Mouse (Mus musculus) frontal cortex, postnatal 14 days (tissue): ENCODE results near the gene Ccdc30.

Experiments
- DNase-seq, 2 experiments: peaks; one replicate each; pipeline ENCODE4 v3.0.0; 2022; ENCODE audit warnings: low spot score in 2 of 2

Ccdc30 gene

DNA sequence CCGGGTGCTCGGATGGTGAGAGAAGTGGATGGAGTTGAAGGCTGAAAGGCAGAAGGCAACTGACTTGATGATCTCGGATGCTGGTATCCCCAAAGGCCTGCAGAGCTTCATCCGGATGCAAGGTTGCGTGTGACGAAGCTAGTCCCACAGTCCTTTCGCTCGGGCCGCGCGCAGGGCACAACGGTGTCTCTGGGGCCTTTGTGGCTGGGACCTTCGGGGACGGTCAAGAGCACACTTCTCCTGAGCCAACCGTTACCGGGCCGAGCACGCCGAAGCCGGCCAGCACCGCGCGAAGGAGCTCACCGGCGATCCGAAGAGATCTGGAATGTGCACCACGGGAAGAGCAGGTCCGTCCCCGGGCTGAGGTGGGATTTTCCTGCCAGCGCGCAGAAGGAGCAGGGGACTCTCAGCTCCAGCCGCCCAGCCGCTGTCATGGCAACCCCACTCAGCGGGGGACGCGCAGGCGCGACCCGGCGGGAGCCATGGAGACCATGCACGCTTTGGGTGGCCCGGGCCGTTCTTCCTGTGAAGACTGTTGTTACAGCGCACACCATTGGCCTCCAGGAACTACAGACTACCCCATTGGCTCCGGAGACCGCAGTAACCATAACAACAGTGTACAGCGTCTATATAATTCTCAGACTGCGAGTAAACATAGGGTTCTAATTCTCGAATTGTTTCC is at the start of gene Ccdc30:
Gene Ccdc30, minus strand, starts transcription at position 450 of the 682 bp plus-strand sequence.
- DNase-seq, result peak; percentile 93

- no peak for DNase-seq
These were observed 48.6 kb upstream of the Ccdc30 start for GRCm38 (mm10) chr4:119463756-119464419.

DNA sequence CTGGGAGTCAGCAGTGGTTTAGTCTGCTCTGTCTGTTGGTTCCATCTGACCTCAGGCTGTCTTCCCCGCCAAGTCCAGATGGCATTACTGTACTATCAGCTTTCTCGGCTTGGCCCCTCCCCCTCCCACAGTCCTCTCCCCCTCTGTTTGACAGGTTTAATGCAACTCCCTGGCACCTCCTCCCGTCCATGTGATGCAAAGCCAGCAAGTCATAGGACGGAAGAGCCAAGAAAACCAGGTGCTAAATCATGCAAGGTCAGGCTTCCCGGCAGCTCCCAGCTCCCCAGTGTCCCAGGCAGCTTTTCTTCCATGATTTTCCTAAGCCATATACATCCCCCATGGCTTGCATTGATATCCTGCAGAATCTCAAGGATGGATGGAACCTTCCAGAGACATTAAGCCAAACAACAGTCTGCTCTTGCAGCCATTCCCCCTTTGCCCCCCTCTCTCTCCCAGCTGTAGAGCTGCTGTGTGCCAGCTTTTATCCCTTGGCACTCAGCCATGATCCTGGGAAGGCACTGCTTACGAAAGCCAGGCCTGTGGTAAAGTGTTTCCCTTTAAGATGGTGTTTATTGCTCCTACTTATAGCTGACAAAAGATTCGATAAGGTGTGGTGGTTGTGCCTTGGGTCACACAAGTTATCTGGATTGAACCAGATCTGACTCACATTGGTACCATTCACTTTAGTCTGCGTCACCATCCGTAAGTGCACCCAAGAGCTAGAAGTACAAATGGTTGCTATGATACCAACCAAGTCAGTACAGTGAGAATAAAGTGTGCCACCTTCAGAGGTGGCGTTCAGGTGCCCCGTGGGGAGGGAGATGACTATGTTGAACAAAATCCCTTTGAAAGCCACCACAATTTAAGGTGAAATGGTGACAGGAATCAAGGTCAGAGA is 47.8 kb upstream of the Ccdc30 start:
- DNase-seq, result peak; percentile 24

GRCm38 (mm10) chr4:119462457-119462856 is 47.1 kb upstream of the Ccdc30 start:
- DNase-seq, result no peak

GRCm38 (mm10) chr4:119460728-119461141 is 45.4 kb upstream of the Ccdc30 start:
- peak; percentile 74 to 79 for DNase-seq

GRCm38 (mm10) chr4:119460296-119460695 is 45.0 kb upstream of the Ccdc30 start:
- peak; percentile 37 to 39 for DNase-seq

GRCm38 (mm10) chr4:119453533-119453932 is 38.2 kb upstream of the Ccdc30 start:
- DNase-seq, result no peak

GRCm38 (mm10) chr4:119453128-119453527 is 37.8 kb upstream of the Ccdc30 start:
- no peak for DNase-seq

DNA sequence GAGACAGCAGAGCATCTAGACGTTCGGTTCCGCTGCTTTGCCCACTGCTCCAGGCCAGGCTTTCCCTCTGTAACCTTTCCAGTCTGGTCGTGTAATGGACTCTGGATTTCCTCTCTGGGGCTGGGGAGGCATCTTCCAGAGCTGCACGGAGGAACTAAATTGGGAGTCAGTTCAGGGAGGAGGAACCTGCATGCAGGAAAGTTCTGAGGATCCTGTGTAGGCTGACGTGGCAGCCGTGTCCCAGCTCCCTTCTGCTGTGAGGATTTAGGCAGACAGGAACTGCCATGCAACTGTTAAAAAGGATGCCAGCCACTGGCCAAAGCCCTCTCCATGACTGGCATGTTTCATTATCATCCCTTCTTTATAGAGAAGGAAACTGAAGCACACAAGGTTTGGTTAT is 35.1 kb upstream of the Ccdc30 start:
- no peak for DNase-seq

- DNase-seq, result no peak
These were observed 32.5 kb upstream of the Ccdc30 start for GRCm38 (mm10) chr4:119447786-119448185.

DNA sequence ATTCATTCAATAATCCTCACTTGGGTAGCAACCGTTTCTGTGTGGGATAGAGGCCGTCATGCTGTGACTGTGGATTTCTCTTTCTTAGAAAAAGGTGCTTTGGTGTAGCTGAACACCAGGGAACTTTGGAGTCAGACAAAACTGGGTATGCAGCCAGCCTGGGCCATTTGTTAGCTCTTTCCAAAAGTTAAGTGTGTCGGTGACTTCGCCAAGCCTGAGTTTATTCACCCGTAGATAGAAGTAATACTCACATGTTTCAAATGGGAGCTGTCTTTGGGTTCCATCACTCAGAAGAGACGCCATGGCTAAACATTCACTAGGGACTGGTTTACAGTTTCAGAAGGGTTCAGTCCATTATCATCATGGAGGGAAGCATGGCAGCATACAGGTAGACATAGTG is 31.9 kb upstream of the Ccdc30 start:
- DNase-seq, result no peak

GRCm38 (mm10) chr4:119442539-119442938 is 27.2 kb upstream of the Ccdc30 start:
- DNase-seq, result no peak

- no peak for DNase-seq
These were observed 26.5 kb upstream of the Ccdc30 start for GRCm38 (mm10) chr4:119441836-119442235.

- DNase-seq, result no peak
These were observed 22.6 kb upstream of the Ccdc30 start for GRCm38 (mm10) chr4:119437936-119438335.

GRCm38 (mm10) chr4:119430678-119431077 is 15.4 kb upstream of the Ccdc30 start:
- DNase-seq, result no peak

- no peak for DNase-seq
These were observed 12.4 kb upstream of the Ccdc30 start for GRCm38 (mm10) chr4:119427680-119428079.

DNA sequence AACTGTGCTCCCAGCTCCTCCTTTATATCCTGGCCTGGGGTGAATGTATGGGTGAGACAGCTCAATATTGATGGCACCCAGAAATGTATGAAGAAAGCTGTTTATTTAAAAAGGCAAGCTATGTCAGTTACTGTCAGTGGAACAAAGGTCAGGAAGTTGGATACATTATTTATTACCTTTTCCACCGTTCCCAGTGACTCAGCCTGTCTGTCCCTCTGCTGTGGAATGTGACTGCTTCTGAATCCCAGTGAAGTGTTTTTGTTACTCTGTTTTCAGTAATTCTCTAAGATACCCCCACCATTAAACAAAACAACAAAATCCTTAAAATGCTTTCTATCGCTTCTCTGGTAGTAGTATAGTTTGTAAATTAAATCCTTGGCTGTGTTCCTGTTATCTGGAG is 10.3 kb upstream of the Ccdc30 start:
- no peak for DNase-seq

GRCm38 (mm10) chr4:119425077-119425476 is 9.8 kb upstream of the Ccdc30 start:
- DNase-seq, result no peak

GRCm38 (mm10) chr4:119422294-119422964 is 7.1 kb upstream of the Ccdc30 start, which contains the start of the genes Ppcs and Zmynd12:
TSS of gene Ppcs (minus strand) at chr4:119422420.
TSS of gene Zmynd12 (plus strand) at chr4:119422814.
- peak; percentile 73 to 80 for DNase-seq

DNA sequence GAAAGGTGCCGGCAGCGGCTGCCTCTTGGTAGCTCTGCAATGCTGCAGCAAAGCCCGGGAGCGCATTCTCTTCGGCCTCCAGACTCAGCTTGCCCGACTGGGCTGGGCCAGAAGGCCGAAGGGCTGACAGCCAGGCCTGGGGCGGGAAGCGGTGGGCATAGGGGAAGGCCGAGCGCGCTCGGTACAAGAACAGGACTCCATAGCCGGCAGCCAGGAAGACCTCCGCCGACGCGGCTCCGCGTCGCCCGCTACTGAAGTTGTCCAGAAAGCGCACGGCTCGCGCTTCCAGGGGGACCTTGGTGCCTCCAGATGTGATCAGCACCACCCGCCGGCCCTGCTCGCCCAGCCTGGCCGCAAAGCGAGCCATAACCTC is 6.6 kb upstream of the Ccdc30 start:
- DNase-seq, result no peak

- no peak for DNase-seq
These were observed 5.9 kb upstream of the Ccdc30 start for GRCm38 (mm10) chr4:119421191-119421590.

DNA sequence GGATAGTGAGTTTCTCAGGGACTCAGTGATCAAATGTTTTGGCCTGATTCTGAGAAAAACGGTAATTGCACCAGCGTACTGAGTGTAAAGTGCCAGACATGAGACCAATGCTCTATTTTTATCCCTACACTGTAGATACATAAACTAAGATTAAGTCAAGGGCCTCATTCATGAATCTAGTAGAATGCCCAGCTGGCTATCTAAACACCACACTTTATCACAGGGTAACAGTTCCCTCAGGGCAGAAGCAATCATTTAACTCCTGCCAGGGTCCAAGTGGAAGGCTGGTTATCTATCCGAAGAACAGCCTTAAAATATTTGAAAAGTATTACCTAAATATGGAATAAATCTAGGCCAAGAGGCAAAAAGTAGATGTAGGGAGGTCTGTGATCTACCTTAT is 2.6 kb upstream of the Ccdc30 start:
- no peak for DNase-seq
